Mouse (Mus musculus) mouse embryonic stem cell (cell line): ENCODE results near the gene Sec11a.
"Not testable (repeated sequence)": the region's sequence is repeated elsewhere in the genome, so short reads cannot be mapped to it uniquely, and the experiment has no call there.

Experiments
- in situ Hi-C, 2 experiments: fragments of 300-500 bp; cut with MboI; formaldehyde crosslinking; loops; 1 replicate in 1 of 2; 3 replicates in 1 of 2; pipeline ENCODE4 v1.14.3; 2019 to 2020; ENCODE audit warnings: low sequenced_read_pairs in 2 of 2, low pct_unique_long_range_greater_than_20kb in 1 of 2, mixed read lengths in 1 of 2; ENCODE audit not compliant: unreplicated experiment in 1 of 2

Gene Sec11a

DNA sequence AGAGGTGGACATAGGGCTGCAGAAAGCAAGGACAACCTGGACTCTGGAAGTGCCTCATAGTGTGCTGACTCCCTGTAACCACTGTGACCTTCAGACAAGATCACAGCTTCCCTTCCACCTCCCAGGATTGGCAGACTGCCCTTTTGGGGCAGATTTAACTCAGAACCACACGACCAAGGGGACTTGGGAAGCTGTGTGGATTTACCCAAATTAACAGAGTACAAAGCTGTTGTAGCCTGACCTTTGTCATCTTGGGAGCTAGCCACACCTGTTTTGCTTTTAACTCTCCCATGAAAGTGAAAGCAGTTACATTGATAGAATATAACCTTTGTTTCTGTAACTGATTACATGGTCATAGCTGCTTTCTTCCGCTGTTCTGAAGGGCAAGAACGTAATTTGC is 23.3 kb upstream of the Sec11a start:
- in situ Hi-C loops: no loop called here

DNA sequence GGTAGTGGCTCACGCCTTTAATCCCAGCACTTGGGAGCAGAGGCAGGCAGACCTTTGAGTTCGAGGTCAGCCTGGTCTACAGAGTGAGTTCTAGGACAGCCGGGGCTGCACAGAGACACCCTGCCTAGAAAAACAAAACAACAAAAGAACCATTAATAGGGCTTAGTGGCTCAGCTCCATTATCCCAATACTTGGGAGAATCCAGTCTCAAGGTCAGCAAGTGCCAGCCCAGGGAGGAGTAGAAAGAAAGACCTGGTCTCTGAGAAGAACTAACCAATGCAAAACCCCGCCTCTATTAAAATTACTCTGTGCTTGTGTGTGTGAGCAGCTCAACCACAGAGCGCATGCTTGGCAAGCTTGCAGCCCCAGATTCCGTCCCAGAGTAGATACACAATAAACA is 15.2 kb upstream of the Sec11a start:
- in situ Hi-C loops: no loop called here

DNA sequence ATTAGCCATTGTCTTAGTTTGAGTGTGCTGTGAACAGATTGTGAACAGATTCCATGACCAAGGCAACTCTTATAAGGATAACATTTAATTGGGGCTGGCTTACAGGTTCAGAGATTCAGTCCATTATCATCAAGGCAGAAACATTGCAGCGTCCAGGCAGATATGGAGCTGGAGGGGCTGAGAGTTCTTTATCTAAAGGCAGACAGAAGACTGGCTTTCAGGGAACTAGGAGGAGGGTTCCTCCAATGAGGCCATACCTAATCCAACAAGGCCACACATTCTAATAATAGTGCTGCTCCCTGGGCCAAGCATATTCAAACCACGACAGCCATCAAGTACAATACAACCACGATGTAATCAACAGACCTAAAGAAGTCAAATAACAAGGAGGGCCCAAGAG is 11.4 kb upstream of the Sec11a start:
- in situ Hi-C loops: no loop called here

DNA sequence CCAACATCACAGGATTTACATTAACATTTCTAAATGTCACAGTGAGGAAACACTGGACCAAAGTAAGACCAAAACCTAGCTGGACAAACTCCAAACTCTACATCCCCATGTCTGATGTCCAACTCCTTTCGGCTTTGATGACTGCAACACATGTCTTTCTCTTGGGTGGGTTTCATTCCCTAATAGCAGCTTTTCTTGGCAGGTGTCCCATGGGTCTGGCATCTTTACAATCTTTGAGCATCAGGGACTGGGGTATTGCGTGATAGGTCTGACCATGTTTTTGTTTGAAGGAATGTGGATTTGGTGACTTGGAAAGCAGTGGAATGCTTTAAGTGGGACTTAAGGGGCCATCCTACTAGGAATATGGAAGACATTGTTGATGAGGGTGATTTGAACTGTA is 9.3 kb upstream of the Sec11a start:
- in situ Hi-C loops: no loop called here

DNA sequence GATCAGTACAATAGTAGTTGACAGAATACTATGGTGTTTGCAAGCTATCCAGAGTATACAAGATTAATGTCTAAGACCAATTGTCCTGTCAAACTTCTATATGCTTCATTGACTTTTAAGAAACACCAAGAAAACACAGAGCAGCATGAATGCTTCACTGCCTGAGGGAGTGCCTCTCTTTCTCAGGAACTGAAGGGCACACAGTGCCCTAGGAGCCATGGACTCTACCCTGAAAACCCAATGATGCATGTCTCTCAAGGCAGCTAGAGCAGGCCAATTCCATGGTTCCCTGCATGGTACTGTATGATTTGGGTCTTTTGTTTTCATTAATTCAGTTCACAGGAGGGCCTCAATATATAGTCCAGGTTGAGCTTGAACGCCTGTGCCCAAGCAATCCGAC is 6.7 kb upstream of the Sec11a start:
- in situ Hi-C loops: no loop called here

DNA sequence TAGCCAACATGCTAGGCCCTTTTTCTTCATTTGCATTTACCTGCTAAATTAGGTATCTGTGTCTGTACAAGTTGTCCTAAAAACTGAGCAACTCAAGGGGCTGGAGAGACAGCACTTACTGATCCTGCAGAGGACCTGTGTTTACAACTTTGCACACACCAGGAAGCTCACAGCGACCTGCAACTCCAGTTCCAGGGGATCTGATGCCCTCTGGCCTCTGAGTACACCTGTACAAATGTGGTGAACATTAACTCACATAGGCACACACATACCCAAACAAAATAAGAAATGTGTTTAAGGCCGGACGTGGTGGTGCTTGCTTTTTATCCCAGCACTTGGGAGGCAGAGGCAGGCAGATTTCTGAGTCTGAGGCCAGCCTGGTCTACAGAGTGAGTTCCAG is 4.6 kb upstream of the Sec11a start:
- in situ Hi-C loops: no loop called here

DNA sequence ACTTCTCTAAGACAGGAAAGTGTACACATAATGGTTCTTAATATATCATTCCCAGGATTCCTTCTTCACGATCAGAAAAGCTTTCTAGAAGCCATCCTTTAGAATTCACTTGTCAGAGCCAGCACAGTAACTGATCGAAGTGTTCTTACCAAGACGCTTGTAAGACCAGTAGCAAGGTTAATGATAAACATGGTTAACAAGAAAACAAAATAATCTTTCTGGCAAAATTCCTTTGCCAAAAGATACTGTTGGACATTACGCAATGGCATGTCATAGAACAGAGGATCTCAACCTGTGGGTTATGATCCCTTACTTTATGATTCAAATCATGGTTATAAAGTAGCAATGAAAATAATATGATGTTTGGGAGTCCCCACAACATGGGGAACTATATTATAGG is 3.9 kb upstream of the Sec11a start:
- in situ Hi-C loops: no loop called here

DNA sequence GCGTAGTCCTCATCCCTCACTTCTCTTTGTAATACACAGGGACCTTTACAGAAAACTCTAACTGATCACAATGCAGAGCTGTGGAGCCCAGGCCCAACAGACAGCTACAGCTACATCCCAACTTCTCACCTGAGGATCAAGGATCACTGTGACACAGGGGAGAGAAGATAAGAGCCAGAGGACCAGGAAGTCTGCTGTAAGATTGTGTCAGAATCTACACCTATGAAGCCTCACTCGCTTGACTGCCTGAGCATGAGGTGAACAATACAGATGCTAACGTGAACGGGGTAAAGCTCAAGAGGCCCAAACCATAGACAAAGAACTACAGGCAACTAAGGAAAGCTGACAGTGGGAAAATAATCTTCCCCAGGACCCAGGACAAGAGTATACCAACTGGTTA is 7.8 kb downstream of the Sec11a start:
- in situ Hi-C loops: no loop called here

DNA sequence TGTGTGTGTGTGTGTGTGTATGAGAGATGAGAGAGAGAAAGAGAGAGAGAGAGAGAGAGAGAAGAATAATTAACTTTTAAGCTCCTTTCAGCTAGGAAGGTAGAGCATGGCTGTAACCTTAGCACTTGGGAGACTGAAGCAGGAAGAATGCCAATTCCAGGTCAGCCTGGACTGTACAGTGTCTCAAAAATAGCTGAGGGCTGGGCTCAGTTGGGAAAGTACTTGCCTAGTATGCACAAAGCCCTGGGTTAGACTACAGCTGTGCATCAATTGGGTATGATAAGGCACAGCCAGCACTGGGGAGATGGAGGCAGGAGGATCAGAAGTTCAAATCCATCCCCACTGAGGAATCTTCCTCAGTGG is 10.3 kb downstream of the Sec11a start:
- in situ Hi-C loops: not testable (repeated sequence)

DNA sequence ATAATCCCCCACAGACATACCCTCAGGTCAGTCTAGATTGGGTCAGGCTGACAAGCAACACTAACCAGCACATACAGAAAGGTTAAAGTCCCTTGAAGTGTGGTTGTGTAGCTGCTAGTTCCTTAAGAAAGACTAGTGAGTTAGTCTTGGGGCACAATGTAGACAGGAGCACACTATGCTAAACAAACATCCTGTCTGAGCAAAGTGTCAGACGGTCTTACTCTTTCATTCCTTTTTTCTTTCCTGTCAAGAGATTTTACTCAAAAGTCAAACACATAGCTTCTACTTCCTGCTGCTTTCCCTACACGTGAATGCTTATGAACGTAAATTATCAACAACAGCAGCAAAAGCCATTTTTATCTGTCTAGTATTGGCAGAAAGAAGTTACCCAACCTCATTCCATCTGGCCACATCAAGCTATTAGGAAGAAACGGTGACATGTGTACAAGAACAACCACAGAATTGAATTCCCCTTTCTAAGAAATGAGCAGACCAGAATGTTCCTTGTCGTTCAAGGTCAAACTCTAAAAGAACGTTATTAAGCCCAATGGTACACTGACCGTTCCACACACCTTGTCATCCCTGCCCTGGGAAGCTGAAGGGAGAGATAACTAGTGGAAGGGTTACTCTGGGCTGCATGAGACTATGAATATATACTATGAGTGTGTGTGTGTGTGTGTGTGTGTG is 10.8 kb downstream of the Sec11a start:
- in situ Hi-C loops: not testable (repeated sequence)

DNA sequence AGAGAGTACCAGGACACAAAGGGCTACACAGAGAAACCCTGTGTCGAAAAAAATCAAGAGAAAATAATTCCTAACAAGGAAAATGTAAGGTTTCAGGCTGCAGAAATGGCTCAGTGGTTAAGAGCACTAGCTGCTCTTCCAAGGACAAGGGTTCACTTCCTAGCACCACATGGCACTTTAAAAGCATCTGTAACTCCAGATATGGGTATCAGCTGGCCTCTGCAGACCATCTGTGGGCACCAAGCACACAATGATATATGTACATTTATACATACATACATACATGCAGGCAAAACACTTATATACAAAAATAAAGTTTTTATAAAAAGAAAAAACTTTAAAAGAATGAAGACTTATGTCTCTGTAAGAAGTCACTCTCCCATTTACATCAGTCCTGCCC is 11.7 kb downstream of the Sec11a start:
- in situ Hi-C loops: no loop called here

DNA sequence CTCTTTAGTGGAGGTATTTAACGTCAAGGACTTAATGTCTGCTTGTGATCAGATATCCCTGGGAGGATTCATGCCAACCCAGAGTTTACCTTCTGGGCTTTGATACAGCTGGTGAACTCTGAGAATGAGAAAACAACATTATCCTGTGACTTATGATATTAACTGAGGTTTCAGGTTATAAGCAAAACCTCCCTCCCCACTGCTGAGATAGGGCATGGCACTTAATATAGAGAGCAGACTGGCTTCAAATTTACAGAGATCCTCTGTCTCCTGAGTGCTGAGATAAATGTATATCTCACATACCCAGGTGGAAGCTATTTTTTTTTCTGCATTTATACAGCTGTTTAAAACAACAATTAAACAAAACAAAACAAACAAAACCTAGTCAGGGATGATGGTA is 14.8 kb downstream of the Sec11a start:
- in situ Hi-C loops: no loop called here

DNA sequence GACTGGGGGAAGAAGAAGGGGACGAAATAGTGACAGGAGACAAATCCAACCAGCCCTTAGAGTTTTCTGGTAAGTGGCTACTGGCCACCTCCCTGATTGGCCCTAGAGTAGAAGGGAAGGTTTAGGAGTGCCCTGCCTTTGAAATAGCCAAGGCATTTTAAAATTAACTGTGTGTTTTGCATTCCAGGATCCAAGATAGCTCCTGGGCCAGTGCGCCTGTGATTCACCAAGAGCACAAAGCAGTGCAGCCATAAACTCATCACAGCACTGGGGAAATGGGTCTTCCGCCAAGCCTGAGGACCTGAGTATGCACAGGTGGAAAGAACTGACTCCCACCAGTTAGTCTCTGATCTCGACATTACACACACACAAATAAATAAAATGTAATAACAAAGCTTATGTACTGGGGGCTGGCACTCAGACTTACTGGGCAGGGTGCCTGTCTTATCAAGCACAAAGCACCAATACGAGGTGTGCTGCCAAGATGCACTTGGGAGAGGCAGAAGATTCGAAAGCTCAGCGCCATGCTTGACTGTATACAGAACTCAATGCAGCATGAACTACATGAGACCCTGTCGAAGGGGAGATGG is 15.9 kb downstream of the Sec11a start:
- in situ Hi-C loops: no loop called here

DNA sequence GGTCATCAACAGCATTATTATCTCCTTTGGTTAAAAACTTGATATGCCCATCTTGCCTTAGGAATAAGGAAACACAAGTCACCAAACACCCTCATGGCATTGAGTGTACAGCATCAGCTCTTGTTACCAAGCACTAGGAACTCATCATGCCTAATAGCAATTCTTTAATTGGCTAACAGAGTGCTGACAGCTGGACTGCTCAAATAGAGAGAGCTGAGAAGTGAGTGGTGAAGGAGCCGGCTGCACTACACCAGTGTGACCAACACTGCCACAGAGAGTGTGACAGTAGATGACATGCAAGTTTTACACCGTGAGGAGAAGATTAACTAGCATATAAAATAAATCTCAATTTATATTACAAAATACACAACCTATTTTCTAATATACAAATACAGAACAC is 24.4 kb downstream of the Sec11a start:
- in situ Hi-C loops: no loop called here

DNA sequence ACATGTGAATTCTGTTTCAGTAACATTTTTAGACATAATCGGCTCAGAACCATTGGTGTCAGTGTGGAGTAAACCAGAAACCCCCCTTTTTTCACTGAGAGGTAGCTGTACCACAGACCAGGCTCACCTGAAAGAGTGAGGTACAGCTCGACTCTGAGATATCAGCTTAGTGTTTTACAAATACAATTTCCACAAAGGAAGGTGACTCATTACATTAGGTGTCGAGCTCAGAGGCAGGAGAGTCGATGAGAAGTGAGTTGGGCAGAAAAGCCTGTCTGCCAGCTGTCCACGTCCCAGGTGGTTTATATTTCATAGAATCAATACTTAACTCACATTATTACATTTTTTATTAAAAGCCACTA is 28.0 kb downstream of the Sec11a start:
- in situ Hi-C loops: no loop called here

DNA sequence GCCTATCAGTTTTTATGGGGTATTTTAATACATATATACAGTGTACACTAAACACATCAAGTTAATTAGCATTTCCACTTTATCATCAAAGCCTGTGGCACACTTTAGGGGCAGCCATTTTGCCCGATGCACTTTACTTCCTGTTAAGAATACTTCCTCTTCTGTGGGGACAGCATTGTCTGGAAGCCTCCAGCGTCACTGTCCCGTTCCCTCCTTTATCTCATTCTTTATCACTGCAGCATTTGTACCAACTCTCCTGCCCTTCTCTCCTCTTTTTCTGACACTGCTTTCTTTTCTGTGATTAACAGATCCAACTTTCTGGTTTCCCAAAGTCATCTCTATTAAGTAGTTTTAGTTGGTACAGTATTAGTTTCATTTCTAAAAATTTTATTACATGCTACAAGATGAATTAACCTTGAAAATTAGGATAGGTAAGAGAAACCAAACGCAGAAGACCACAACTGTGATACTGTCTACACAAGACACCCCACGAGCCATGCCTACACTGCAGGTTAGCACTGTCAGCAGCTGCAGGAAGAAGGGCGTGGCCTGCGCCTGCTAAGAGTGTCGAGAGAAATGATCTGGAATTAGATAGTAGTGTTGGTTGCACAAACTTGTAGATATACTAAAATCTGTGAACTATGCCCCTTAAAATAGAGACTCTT is 28.5 kb downstream of the Sec11a start:
- in situ Hi-C loops: no loop called here

DNA sequence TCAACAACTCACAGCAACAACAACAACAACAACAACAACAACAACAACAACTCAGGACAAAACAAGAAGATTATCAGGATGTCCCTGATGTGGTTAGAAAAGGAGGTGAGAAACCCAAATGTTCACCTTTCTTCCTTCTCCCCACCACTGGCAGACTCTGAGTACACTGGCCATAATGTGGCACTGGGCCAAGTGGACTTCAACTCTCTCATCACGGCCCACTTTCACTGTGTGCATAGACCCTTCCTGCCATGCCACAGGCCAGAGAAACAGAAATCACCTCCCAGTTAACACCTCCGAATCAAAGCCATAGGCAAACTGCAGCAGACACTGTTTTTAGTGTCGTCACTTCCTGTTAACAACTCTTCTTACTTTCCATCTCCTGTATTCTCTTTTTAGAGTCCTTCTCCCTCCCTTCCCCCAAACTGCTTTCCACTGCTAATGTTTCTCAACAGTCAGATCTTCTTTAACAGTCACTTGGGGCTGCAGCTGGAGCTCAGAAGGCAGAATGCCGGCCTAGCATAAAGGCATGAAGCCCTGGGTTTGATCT is 29.6 kb downstream of the Sec11a start:
- in situ Hi-C loops: no loop called here

DNA sequence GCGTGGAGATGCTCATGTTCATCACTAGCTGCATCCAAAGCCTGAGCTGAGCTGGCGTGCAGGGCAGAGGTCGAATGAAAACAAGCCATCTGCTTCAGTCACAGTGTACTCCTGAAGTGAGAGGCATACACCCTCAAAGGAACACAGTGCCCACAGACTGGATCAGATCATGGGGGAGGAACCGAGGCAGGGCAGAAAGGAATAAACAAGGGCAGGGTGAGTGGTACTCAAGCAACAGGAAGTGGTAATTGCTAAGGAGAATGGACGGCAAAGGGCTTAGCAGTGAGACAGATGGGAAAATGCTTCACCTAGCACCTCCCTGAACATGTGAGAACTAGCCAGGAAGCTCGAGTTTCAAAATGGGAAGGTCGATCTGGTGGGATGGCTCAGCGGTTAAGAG is 35.1 kb downstream of the Sec11a start:
- in situ Hi-C loops: no loop called here

DNA sequence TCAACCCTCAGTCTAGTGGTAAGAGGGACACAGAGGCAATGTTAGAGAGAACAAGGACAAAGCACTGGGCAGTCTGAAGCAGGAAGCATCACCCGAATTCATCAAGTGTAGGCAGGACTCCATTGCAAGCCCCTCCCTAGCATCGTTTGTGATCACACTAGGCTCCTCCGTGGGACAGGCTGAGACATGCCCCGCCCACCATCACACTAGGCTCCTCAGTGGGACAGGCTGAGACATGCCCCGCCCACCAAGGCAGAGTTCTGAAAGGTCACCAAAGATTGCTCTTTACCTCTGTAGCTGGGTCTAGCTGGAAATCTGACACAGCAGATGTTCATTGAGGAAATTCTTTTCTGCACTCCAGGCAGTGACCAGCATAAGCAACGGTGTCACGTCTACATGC is 36.5 kb downstream of the Sec11a start:
- in situ Hi-C loops: no loop called here

DNA sequence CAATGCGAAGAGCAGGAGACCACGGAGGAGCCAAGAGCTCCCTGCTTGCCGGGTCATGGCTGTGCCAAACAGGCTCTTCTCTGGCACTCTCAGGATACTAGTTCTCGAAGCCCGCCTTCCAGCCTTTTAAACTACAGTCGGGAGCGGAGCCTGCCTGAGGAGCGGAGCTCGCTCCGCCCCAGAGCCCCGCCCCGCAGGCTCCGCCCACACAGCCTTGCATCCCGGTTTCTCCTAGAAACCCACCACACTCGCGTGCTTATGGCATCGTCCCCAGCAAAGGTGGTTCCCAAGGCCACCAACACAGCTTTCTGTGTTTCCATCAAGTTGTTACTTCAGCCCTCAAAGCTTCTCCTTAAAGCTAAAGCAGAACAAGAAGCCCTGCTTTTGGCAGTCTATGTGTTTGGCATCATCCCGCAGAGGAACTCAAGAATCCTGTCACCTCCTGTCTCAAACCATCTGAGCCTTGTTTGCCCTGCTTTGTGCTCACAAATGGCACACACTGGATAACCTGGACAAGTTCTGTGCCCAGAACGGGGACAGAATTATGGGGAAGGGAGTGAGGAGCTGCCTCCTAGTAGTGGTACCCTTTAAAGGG is 42.6 kb downstream of the Sec11a start, which contains the start of gene Nmb:
Gene Nmb, minus strand, starts transcription at position 156 of the 595 bp plus-strand sequence.
- in situ Hi-C loops: no loop called here
